Mouse (Mus musculus) frontal cortex, postnatal 10 days (tissue): ENCODE data around the gene Ephb1.
A peak's percentile ranks its signal among the peaks of the same experiment; 100 is the strongest.

Experiments used
- DNase-seq, 2 experiments: peaks; one replicate each; pipeline ENCODE4 v3.0.0; 2022; ENCODE audit warnings: low spot score in 2 of 2, mixed read lengths in 1 of 2

Ephb1 gene

GRCm38 (mm10) chr9:102069151-102069882 is 285.2 kb downstream of the Ephb1 start:
- no peak for DNase-seq

- no peak for DNase-seq
Observed at GRCm38 (mm10) chr9:102066601-102067000, 287.9 kb downstream of the Ephb1 start.

- DNase-seq: no peak
Observed at GRCm38 (mm10) chr9:102045886-102046285, 308.6 kb downstream of the Ephb1 start.

GRCm38 (mm10) chr9:102045111-102045861 is 309.2 kb downstream of the Ephb1 start:
- no peak for DNase-seq

- DNase-seq: peak in 1 of 2 experiments; percentile 34
Observed at GRCm38 (mm10) chr9:102039011-102039733, 315.3 kb downstream of the Ephb1 start.

- DNase-seq: no peak
Observed at GRCm38 (mm10) chr9:102036132-102036531, 318.4 kb downstream of the Ephb1 start.

- no peak for DNase-seq
Observed at GRCm38 (mm10) chr9:102033231-102033630, 321.3 kb downstream of the Ephb1 start.

GRCm38 (mm10) chr9:102032376-102032775 is 322.1 kb downstream of the Ephb1 start:
- no peak for DNase-seq

GRCm38 (mm10) chr9:102029661-102030060 is 324.8 kb downstream of the Ephb1 start:
- DNase-seq: no peak

GRCm38 (mm10) chr9:102026136-102026535 is 328.4 kb downstream of the Ephb1 start:
- no peak for DNase-seq

- no peak for DNase-seq
Observed at GRCm38 (mm10) chr9:102025141-102025540, 329.4 kb downstream of the Ephb1 start.

GRCm38 (mm10) chr9:102015516-102015915 is 339.0 kb downstream of the Ephb1 start:
- no peak for DNase-seq

GRCm38 (mm10) chr9:102007706-102008105 is 346.8 kb downstream of the Ephb1 start:
- DNase-seq: no peak

GRCm38 (mm10) chr9:102006539-102006938 is 348.0 kb downstream of the Ephb1 start:
- DNase-seq: no peak

- no peak for DNase-seq
Observed at GRCm38 (mm10) chr9:102002920-102003319, 351.6 kb downstream of the Ephb1 start.

- no peak for DNase-seq
Observed at GRCm38 (mm10) chr9:102002186-102002585, 352.3 kb downstream of the Ephb1 start.

- DNase-seq: no peak
Observed at GRCm38 (mm10) chr9:102001633-102002165, 352.8 kb downstream of the Ephb1 start.

GRCm38 (mm10) chr9:101999690-102000089 is 354.8 kb downstream of the Ephb1 start:
- DNase-seq: no peak

- DNase-seq: no peak
Observed at GRCm38 (mm10) chr9:101996771-101997500, 357.6 kb downstream of the Ephb1 start.

GRCm38 (mm10) chr9:101996183-101996582 is 358.3 kb downstream of the Ephb1 start:
- DNase-seq: no peak

GRCm38 (mm10) chr9:101995423-101996156 is 358.9 kb downstream of the Ephb1 start:
- no peak for DNase-seq
